Mouse (Mus musculus) C2C12 (cell line): ENCODE results near the gene Rnf141. TPM values are rescaled to one million over a fixed set of nuclear protein-coding genes. Genes with fewer than 3 reads are reported as not detected.

Experiments used
- microRNA-seq: library from miRNA; unstranded; fragments of <30 nt; microRNA quantifications from one replicate; pipeline ENCODE4, GENCODE M21; 2019; ENCODE audit warnings: borderline microRNAs expressed
- polyA plus RNA-seq: library from polyadenylated mRNA; unstranded; fragments of >200 nt; fragmentation: generic; extraction: Trizol; gene quantifications from one replicate; pipeline ENCODE4 v1.2.1, GENCODE M21; 2012; ENCODE audit warnings: missing spikeins

Gene Rnf141
- polyA plus RNA-seq, 1 experiment: 9.7 TPM

Small RNA genes lying within 50 kb of the gene (microRNA-seq; reads per million reads assigned to microRNA genes)
- not detected for gene Gm47282

Other genes with a start within 250 kb of the Rnf141 start
- 7.5 TPM for gene Sbf2, start 229.5 kb downstream of the Rnf141 start, polyA plus RNA-seq
- 0.09 TPM for gene Adm, start 216.8 kb downstream of the Rnf141 start, polyA plus RNA-seq
- 4.5 TPM for gene Ampd3, start 76.3 kb downstream of the Rnf141 start, polyA plus RNA-seq
- gene Lyve1, start 18.8 kb upstream of the Rnf141 start, polyA plus RNA-seq: not detected
- 0.05 TPM for gene Mrvi1, start 138.0 kb upstream of the Rnf141 start, polyA plus RNA-seq
- 19.0 TPM for gene Ctr9, start 184.5 kb upstream of the Rnf141 start, polyA plus RNA-seq
- 386 TPM for gene Eif4g2, start 238.6 kb upstream of the Rnf141 start, polyA plus RNA-seq